Mouse (Mus musculus): ENCODE data around the gene Phlda1. TPM values are rescaled to one million over a fixed set of nuclear protein-coding genes. Genes with fewer than 3 reads are reported as not detected.
A peak's percentile ranks its signal among the peaks of the same experiment; 100 is the strongest.

Phlda1 gene
- polyA plus RNA-seq, 1 experiment from 2014 or later, result 25.3 TPM

DNA sequence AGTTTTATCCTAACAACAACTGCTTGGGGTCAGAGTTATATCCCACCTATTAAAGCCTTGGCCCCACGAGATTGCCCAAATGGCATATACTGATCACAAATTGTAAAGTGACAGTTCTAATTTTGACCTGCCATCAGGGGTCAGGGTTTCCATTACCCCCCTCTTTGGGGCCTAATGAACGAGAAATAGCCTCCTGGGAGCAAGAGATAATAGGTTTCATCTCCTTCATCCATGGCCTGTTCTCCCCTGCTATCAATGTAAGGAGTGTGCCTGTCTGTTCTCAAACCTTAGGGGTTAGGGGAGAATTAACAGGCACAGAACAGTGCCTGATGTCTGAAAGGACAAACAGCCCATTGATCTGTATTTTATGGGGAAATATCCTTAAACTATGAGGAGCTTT, 40.7 kb upstream of the Phlda1 start:
- whole genome bisulfite sequencing, result 44% methylated on average over 2 of the region's 2 CpGs
- no peak overlapping the region for H3K4me3 ChIP-seq (replicated peaks; ENCODE audit: low read depth, low read length)
- no peaks in the 10 kb centered on the region for H3K4me1 ChIP-seq (replicated peaks; ENCODE audit: insufficient read depth, low read length)
- TF ChIP-seq CTCF (IDR thresholded peaks at IDR 0.05; ENCODE audit: low read depth), result no peak
- ATAC-seq (replicated peaks; ENCODE audit: low FRiP score, low read depth) (no peak), DNase-seq (ENCODE audit: low spot score) (no peak)
- H3K9me3 ChIP-seq (replicated peaks; ENCODE audit: low read length), result no peaks in the 10 kb centered on the region
- H3K27me3 ChIP-seq (ENCODE audit: insufficient read depth, low read length), result no peaks in the 10 kb centered on the region
- no peak overlapping the region for H3K9ac ChIP-seq (ENCODE audit: low read depth, low read length)
- no peak overlapping the region for H3K27ac ChIP-seq
- H3K4me2 ChIP-seq (ENCODE audit: low read length), result no peak overlapping the region
- no peaks in the 10 kb centered on the region for H3K36me3 ChIP-seq (ENCODE audit: insufficient read depth, low read length)

GRCm38 (mm10) chr10:111471166-111471565, 34.9 kb upstream of the Phlda1 start:
- no peak overlapping the region for H3K4me3 ChIP-seq (replicated peaks; ENCODE audit: low read depth, low read length)
- no peaks in the 10 kb centered on the region for H3K27me3 ChIP-seq (ENCODE audit: insufficient read depth, low read length)
- no peaks in the 10 kb centered on the region for H3K4me1 ChIP-seq (replicated peaks; ENCODE audit: insufficient read depth, low read length)
- ATAC-seq (replicated peaks; ENCODE audit: low FRiP score, low read depth) (no peak), DNase-seq (ENCODE audit: low spot score) (no peak)
- TF ChIP-seq CTCF (IDR thresholded peaks at IDR 0.05; ENCODE audit: low read depth), result no peak
- no peak overlapping the region for H3K4me2 ChIP-seq (ENCODE audit: low read length)
- H3K9ac ChIP-seq (ENCODE audit: low read depth, low read length), result no peak overlapping the region
- H3K27ac ChIP-seq, result no peak overlapping the region
- no peaks in the 10 kb centered on the region for H3K9me3 ChIP-seq (replicated peaks; ENCODE audit: low read length)
- no peaks in the 10 kb centered on the region for H3K36me3 ChIP-seq (ENCODE audit: insufficient read depth, low read length)
- 85% methylated on average over 9 of the region's 9 CpGs for WGBS

DNA sequence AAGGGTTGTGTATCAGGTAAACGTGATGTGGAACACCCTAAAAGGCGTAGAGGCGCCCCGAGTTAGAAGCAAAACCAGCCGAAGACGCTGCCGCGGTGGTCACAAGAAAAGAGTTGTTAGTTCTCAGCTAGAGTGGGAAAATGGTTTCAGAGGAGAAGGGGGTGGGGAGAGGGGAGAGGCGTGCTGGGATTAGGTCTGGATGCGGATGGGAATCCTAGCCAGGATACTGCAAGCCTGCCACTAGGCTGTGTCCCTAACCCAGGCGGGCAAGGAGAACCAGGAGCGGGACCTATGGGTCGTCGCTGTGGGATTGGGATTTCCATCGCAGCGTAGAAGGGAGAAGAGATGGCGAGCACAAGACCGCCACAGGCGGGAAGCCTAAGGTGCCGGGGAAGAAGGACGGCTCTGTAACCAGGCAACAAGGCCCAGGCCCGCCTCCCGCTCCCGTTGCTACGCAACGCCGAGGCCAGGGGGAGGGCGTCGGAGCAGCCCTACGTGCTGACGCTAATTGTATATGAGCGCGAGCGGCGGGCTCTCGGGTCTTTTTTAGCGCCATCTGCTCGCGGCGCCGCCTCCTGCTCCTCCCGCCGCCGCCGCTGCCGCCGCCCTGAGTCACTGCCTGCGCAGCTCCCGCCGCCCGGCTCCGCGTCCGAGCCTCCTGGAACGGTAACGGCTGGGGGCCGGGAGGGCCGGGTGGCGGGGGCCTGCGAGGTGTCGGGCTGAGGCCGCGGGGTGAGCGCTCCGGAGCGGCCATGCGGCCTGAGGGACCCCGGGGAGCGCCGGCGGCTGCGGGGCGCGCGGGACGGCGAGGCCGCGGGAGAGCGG, 33.2 kb upstream of the Phlda1 start, which contains the start of gene Nap1l1:
Gene Nap1l1, plus strand, starts transcription at position 538 of the 825 bp plus-strand sequence.
- WGBS, result under 1% methylated on average over 69 of the region's 80 CpGs
- Histone ChIP-seq H3K27me3 (ENCODE audit: insufficient read depth, low read length) (no peaks in the 10 kb centered on the region), H3K4me3 (replicated peaks; ENCODE audit: low read depth, low read length) (peak within 1 kb of the TSS; percentile 97), H3K4me2 (ENCODE audit: low read length) (peak within 1 kb of the TSS; percentile 80), H3K9ac (ENCODE audit: low read depth, low read length) (peak within 1 kb of the TSS; percentile 92), H3K27ac (peak within 1 kb of the TSS; percentile 90), H3K9me3 (replicated peaks; ENCODE audit: low read length) (no peaks in the 10 kb centered on the region), H3K4me1 (replicated peaks; ENCODE audit: insufficient read depth, low read length) (no peaks in the 10 kb centered on the region), H3K36me3 (ENCODE audit: insufficient read depth, low read length) (no peaks in the 10 kb centered on the region)
- TF ChIP-seq CTCF (IDR thresholded peaks at IDR 0.05; ENCODE audit: low read depth), result no peak
- DNase-seq (ENCODE audit: low spot score) (peak; percentile 97), ATAC-seq (replicated peaks; ENCODE audit: low FRiP score, low read depth) (peak; percentile 100)

GRCm38 (mm10) chr10:111473511-111474371, 32.3 kb upstream of the Phlda1 start:
- DNase-seq (ENCODE audit: low spot score) (peak; percentile 77), ATAC-seq (replicated peaks; ENCODE audit: low FRiP score, low read depth) (peak; percentile 80)
- peak overlapping the region; percentile 80 for H3K4me2 ChIP-seq (ENCODE audit: low read length)
- H3K4me1 ChIP-seq (replicated peaks; ENCODE audit: insufficient read depth, low read length), result no peaks in the 10 kb centered on the region
- no peak for TF ChIP-seq CTCF (IDR thresholded peaks at IDR 0.05; ENCODE audit: low read depth)
- WGBS, result under 1% methylated on average over 47 of the region's 58 CpGs
- H3K27me3 ChIP-seq (ENCODE audit: insufficient read depth, low read length), result no peaks in the 10 kb centered on the region
- H3K27ac ChIP-seq, result peak overlapping the region; percentile 90
- no peaks in the 10 kb centered on the region for H3K9me3 ChIP-seq (replicated peaks; ENCODE audit: low read length)
- peak overlapping the region; percentile 92 for H3K9ac ChIP-seq (ENCODE audit: low read depth, low read length)
- H3K36me3 ChIP-seq (ENCODE audit: insufficient read depth, low read length), result no peaks in the 10 kb centered on the region
- H3K4me3 ChIP-seq (replicated peaks; ENCODE audit: low read depth, low read length), result peak overlapping the region; percentile 97

GRCm38 (mm10) chr10:111476301-111476700, 29.8 kb upstream of the Phlda1 start:
- WGBS, result 63% methylated on average over 4 of the region's 4 CpGs
- Histone ChIP-seq H3K36me3 (ENCODE audit: insufficient read depth, low read length) (no peaks in the 10 kb centered on the region), H3K4me2 (ENCODE audit: low read length) (no peak overlapping the region), H3K4me1 (replicated peaks; ENCODE audit: insufficient read depth, low read length) (no peaks in the 10 kb centered on the region), H3K27me3 (ENCODE audit: insufficient read depth, low read length) (no peaks in the 10 kb centered on the region), H3K9ac (ENCODE audit: low read depth, low read length) (no peak overlapping the region), H3K9me3 (replicated peaks; ENCODE audit: low read length) (no peaks in the 10 kb centered on the region), H3K4me3 (replicated peaks; ENCODE audit: low read depth, low read length) (no peak overlapping the region), H3K27ac (no peak overlapping the region)
- ATAC-seq (replicated peaks; ENCODE audit: low FRiP score, low read depth) (no peak), DNase-seq (ENCODE audit: low spot score) (no peak)
- no peak for TF ChIP-seq CTCF (IDR thresholded peaks at IDR 0.05; ENCODE audit: low read depth)

DNA sequence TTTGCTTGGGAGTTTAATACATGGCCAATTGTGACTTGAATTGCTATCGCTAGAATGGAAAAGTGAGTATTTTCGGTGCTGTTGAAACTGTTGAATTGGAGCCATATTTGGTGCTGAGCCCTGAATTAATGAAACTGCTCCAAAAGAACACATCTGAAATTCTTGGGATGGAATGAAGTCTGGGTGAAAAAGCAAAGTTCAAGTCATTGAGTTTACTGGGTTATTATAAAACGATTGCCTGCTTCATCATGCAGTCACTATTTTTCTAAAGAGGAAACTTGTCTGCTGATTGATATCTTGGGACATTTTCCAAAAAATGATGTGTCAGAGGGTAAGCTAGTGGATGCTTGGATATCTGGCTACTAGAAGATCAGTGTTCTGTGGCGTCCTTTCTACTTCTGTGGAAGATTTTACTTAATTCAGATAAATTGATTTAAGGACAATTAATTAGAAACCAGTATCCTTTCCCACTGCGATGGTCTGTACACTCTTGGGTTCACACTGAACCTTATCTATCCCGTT, 29.0 kb upstream of the Phlda1 start:
- 0 out of 2 replicates have a peak, but pooled peaks cover 3% of the 10 kb centered on the region for H3K36me3 ChIP-seq (ENCODE audit: insufficient read depth, low read length)
- no peak overlapping the region for H3K4me2 ChIP-seq (ENCODE audit: low read length)
- H3K27ac ChIP-seq, result no peak overlapping the region
- no peaks in the 10 kb centered on the region for H3K4me1 ChIP-seq (replicated peaks; ENCODE audit: insufficient read depth, low read length)
- no peak overlapping the region for H3K9ac ChIP-seq (ENCODE audit: low read depth, low read length)
- no peaks in the 10 kb centered on the region for H3K9me3 ChIP-seq (replicated peaks; ENCODE audit: low read length)
- no peak for TF ChIP-seq CTCF (IDR thresholded peaks at IDR 0.05; ENCODE audit: low read depth)
- H3K27me3 ChIP-seq (ENCODE audit: insufficient read depth, low read length), result no peaks in the 10 kb centered on the region
- DNase-seq (ENCODE audit: low spot score) (no peak), ATAC-seq (replicated peaks; ENCODE audit: low FRiP score, low read depth) (no peak)
- H3K4me3 ChIP-seq (replicated peaks; ENCODE audit: low read depth, low read length), result no peak overlapping the region
- 74% methylated on average over 6 of the region's 6 CpGs for WGBS
